Mouse (Mus musculus): ENCODE results near the gene Prrc2b.

The Prrc2b gene

GRCm38 (mm10) chr2:32150924-32151659 is at the start of gene Prrc2b:
Gene Prrc2b, plus strand, starts transcription at chr2:32151082.
- no peak for DNase-seq (ENCODE audit: low spot score)

- DNase-seq (ENCODE audit: low spot score): no peak
These were observed 47.9 kb upstream of the Prrc2b start for GRCm38 (mm10) chr2:32102944-32103343.

- no peak for DNase-seq (ENCODE audit: low spot score)
These were observed 47.3 kb upstream of the Prrc2b start for GRCm38 (mm10) chr2:32103557-32103956.

GRCm38 (mm10) chr2:32104122-32104521 is 46.8 kb upstream of the Prrc2b start:
- DNase-seq (ENCODE audit: low spot score): no peak

- no peak for DNase-seq (ENCODE audit: low spot score)
These were observed 45.6 kb upstream of the Prrc2b start for GRCm38 (mm10) chr2:32105117-32105913.

- DNase-seq (ENCODE audit: low spot score): no peak
These were observed 45.0 kb upstream of the Prrc2b start for GRCm38 (mm10) chr2:32105930-32106329.

GRCm38 (mm10) chr2:32111268-32111667 is 39.6 kb upstream of the Prrc2b start:
- DNase-seq (ENCODE audit: low spot score): no peak

GRCm38 (mm10) chr2:32112548-32112947 is 38.3 kb upstream of the Prrc2b start:
- DNase-seq (ENCODE audit: low spot score): no peak

- DNase-seq (ENCODE audit: low spot score): no peak
These were observed 35.0 kb upstream of the Prrc2b start for GRCm38 (mm10) chr2:32115851-32116268.

GRCm38 (mm10) chr2:32119802-32120750 is 30.8 kb upstream of the Prrc2b start:
- no peak for DNase-seq (ENCODE audit: low spot score)

GRCm38 (mm10) chr2:32121150-32121549 is 29.7 kb upstream of the Prrc2b start:
- DNase-seq (ENCODE audit: low spot score): no peak

- no peak for DNase-seq (ENCODE audit: low spot score)
These were observed 29.1 kb upstream of the Prrc2b start for GRCm38 (mm10) chr2:32121785-32122184.

- no peak for DNase-seq (ENCODE audit: low spot score)
These were observed 23.0 kb upstream of the Prrc2b start for GRCm38 (mm10) chr2:32127653-32128535.

- no peak for DNase-seq (ENCODE audit: low spot score)
These were observed 22.4 kb upstream of the Prrc2b start for GRCm38 (mm10) chr2:32128536-32128841.

- no peak for DNase-seq (ENCODE audit: low spot score)
These were observed 21.4 kb upstream of the Prrc2b start for GRCm38 (mm10) chr2:32129383-32130074.

- DNase-seq (ENCODE audit: low spot score): peak; percentile 67
These were observed 20.4 kb upstream of the Prrc2b start for GRCm38 (mm10) chr2:32130435-32130834.

GRCm38 (mm10) chr2:32131205-32131834 is 19.6 kb upstream of the Prrc2b start:
- no peak for DNase-seq (ENCODE audit: low spot score)

GRCm38 (mm10) chr2:32131866-32132566 is 18.9 kb upstream of the Prrc2b start:
- DNase-seq (ENCODE audit: low spot score): no peak

- DNase-seq (ENCODE audit: low spot score): no peak
These were observed 18.3 kb upstream of the Prrc2b start for GRCm38 (mm10) chr2:32132567-32132992.

GRCm38 (mm10) chr2:32134039-32134438 is 16.8 kb upstream of the Prrc2b start:
- peak; percentile 96 for DNase-seq (ENCODE audit: low spot score)

Data from layer of hippocampus, adult 11-12 months (tissue).